Mouse (Mus musculus): ENCODE results near the gene Large1.

DNA sequence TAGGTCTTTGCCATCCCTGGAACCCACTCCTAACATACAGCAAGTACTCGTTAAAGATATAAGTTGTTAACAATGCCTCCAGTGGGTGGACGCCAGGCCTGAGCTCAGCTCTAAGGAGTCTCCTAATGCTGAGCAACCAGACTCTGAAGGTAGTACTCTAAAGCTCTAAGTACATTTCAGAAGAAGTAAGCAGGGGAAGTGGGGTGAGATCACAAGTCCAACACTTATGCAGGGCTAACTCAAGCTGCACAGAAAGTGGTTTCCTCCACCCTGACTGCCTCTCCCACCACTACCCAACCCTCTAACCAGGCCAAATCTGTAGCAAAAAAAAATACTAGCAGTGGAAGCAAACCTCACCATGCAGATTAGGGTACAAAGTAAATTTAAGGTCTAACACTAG lies 61.7 kb downstream of the Large1 start:
- no peak for TF ChIP-seq CTCF (IDR thresholded peaks at IDR 0.05; ENCODE audit: low read depth, low read length)
- no peak for TF ChIP-seq POLR2A (IDR thresholded peaks at IDR 0.05; ENCODE audit: extremely low read depth, insufficient read depth, low read length)
